Mouse (Mus musculus): ENCODE results near the gene Metap1.

Gene Metap1

GRCm38 (mm10) chr3:138458441-138458840, 30.9 kb downstream of the Metap1 start:
- intact Hi-C loops (cut with DNase I): no loop called here

- intact Hi-C loops (cut with DNase I): no loop called here
Measured at GRCm38 (mm10) chr3:138454711-138455435, 34.4 kb downstream of the Metap1 start.

DNA sequence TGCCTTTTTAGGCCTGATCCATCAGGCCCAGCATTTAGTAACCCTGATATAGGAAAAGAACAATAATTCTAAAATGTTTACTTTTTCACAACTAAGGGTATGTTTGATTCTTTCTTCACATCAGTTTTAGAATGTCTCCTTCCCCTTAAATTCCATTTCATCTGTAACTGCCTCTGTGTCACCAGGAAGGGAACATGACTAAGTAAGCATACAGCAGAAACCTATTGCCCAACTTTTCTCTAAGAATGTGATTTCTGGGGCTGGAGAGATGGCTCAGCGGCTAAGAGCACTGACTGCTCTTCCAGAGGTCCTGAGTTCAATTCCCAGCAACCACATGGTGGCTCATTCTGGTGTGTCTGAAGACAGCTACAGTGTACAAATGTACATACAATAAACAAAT, 35.1 kb downstream of the Metap1 start:
- intact Hi-C loops (cut with DNase I): no loop called here

DNA sequence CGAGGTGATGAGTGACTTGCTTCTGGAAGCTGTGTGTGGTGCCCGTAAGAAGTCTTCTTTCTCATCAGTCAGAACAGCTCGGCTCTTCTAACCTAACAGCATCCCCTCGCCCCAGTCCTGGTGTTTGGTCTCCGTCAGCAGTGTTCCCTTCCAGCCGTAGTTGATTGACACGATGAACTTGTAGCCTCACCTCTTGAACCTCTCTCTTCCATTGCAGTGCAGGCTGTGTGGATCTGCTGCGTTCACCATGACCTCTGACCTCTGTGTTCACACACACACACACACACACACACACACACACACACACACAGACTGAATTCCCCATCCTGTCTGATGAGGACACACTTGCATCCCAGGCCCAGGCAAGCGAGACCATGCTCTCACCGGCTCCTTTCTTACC, 37.1 kb downstream of the Metap1 start:
- intact Hi-C loops (cut with DNase I): no loop called here

DNA sequence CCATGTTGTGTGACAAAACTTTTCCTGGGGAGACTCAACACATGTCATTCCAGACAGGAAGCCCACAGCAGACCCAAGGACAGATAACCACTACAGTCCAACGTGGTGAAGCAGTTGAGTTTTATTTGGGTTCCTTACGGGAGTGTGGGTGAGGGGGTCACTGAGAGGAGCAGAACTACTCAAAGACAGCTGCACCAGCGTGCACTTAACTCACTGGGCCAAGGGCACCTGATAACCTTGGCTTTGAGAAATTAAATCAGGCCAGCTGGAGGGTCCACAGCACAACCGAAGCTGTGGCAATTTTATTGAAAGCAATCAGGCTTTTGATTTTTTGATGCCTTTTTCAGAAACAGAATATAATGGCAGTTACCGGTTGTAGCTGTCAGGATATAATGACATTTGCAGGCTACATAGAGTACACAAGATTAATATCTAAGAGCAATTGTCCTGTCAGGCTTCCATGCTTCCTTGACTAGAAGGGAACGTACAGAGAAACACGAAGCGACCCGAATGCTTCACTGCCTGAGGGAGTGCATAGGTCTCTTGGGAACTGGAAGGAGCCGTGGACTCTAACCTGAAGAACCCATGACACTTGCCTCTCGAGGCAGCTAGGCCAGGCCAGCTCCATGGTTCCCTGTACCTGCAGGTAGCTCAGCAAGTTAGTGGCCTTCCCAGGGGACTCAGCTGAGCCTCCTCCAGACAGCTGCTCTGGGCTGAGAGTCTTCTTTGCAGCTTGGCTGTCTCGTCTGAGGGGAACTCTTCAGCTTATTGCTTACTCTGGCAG, 41.0 kb downstream of the Metap1 start:
- intact Hi-C loops (cut with DNase I): loop anchor here (5.0 kb wide), 1 partner anchor 34 kb away; no protein-coding TSS in a partner anchor

DNA sequence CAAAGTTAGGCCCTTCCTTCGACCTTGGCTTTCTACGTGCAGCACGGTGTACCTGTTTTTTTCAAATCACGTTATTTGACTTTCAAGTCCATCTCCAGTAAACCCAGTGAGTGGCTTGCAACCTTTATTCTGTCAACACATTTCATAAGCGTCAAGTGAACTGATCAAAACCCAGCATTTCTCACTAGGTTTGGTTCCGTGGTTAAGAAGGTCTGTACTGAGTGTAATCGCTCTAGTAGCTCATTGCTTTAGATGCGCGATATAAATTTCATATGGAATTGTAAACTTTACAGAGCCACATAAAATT, 45.9 kb downstream of the Metap1 start:
- intact Hi-C loops (cut with DNase I): no loop called here

GRCm38 (mm10) chr3:138442612-138443464, 46.5 kb downstream of the Metap1 start, which contains the start of gene Adh5:
TSS of gene Adh5 (plus strand) at chr3:138443093.
- intact Hi-C loops (cut with DNase I): no loop called here

DNA sequence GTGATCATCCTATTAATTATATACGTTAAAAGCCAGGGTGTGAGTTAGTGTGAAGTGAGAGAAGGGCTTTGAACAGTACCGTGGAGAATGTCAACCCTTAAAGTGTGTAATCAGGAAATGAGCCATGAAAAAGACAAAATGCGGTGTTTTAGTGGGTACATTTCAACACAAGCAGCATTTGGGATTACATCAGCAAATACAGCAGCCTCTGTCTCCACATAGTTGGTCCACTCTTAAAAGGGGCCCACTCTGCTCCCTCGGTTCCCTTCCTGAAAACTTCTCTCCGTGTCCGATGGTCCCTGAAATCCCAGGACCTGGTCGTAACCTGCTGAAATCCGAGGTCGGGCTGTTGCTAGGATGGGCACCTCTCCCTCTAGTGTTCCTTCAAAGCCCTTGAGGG, 47.1 kb downstream of the Metap1 start:
- intact Hi-C loops (cut with DNase I): no loop called here

DNA sequence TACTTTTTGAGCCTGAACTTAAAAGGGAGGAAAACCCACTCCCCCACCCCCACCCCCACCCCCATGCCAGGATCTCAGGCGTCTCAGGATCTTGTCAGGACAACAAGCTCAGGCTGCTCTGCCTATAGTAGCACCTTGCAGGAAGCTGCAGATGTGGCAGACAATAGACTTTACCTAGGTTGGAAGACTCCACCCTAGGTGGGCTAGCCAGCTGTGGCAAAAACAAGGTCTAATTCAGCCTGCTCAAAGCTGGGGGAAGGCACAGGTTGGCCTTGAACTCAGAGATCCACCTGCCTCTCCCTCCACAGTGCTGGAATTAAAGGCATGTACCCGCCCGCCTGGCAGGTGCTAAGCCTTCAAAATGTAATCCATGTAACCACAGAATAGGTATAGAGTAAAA, 50.6 kb downstream of the Metap1 start:
- intact Hi-C loops (cut with DNase I): no loop called here

GRCm38 (mm10) chr3:138431835-138432234, 57.5 kb downstream of the Metap1 start:
- intact Hi-C loops (cut with DNase I): loop anchor here (5.0 kb wide), 2 partner anchors 210 to 235 kb away; no protein-coding TSS in a partner anchor

DNA sequence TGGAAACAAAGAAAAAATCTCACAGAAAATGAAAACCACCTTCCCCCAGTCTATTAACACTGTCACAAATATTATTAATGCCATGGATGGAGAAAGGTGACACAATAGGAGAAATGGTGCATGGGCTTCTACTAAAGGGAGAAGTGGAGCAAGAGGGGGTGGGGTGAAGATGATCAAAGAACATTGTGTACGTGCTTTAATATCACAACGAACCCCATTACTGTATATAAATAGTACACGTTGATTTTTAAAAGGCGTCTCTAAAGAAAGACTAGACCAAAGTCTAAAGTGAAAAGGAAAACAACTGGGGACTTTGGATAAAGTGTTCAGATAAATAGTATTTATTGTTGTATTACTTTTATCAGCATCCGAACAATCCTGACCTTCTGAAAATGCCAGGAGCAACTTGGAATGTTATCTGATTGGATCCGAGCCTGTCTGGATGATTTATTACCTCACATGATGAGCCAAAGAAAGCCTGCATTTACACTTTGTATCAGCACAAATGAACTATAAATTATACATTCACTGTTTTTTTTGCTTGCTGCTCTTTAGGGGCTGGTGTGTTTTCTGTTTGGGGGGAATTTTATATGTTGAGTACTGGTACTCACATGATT, 58.8 kb downstream of the Metap1 start:
- intact Hi-C loops (cut with DNase I): loop anchor here (5.0 kb wide), 2 partner anchors 208 to 233 kb away; no protein-coding TSS in a partner anchor

GRCm38 (mm10) chr3:138424247-138424646, 65.1 kb downstream of the Metap1 start:
- intact Hi-C loops (cut with DNase I): no loop called here

GRCm38 (mm10) chr3:138423664-138424063, 65.7 kb downstream of the Metap1 start:
- intact Hi-C loops (cut with DNase I): no loop called here

DNA sequence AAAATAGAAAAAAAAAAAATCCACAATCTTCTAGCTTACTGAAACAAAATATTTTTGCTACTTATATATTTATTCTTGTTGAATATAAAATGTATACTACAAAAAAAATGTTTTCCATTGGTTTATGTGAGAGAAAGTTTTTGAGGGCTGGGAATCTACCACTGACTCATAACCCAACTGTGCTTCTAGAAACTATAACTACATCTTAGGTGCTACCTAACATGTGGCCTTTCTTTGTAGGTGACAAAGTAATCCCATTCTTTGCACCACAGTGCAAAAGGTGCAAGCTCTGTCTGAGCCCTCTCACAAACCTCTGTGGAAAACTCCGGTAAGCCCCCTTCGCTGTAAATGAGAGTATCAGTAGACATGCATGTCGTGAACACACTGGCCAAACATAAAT, 68.9 kb downstream of the Metap1 start:
- intact Hi-C loops (cut with DNase I): no loop called here

DNA sequence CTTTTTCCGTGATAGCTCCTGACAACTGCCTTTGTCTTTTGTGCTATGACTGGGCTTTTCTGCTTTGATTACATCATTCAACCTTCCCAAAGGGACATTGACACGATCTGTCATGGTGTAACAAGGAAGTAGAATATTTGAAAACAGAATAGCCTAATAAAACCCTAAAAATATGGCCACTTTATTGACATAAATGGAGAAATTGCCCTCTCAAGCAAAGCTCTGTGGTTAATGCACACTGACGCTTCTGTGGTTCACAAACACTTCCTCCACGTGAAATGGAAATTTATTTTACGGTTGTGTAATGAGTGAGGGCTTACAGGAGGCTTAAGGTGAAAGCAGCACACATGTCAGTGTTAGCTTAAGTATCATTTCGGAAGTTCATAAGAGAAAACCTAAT, 69.9 kb downstream of the Metap1 start:
- intact Hi-C loops (cut with DNase I): no loop called here

GRCm38 (mm10) chr3:138415121-138415690, 74.1 kb downstream of the Metap1 start, which contains the start of gene Adh4:
TSS of gene Adh4 (plus strand) at chr3:138415466.
- intact Hi-C loops (cut with DNase I): no loop called here

- intact Hi-C loops (cut with DNase I): no loop called here
Measured at GRCm38 (mm10) chr3:138410211-138410610, 79.1 kb downstream of the Metap1 start.

DNA sequence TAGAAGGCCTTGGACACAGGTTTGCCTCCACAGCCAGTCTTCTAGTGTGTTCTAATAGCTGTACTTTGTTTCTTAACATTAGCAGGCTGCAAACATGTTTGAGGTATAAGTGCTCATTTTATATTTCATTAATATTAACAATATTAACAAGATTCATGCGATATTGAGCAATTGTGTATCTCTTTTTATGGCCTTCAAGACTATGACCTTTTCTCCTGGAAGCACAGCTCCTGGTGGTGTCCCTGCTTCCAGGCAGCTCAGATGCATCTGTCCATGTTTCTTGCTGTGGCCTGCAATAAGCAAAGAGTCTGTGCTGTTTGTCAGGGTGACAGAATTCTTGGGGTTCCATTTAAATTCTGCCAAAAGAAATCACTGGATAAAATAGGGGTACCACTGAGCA, 79.7 kb downstream of the Metap1 start:
- intact Hi-C loops (cut with DNase I): loop anchor here (5.0 to 10.0 kb wide), 2 partner anchors 182 to 215 kb away; partner anchors contain the start of gene 4930579F01Rik
